Mouse (Mus musculus) yolk sac, embryonic 10.5 days (tissue): ENCODE measurements around the gene Rubcnl.

Experiments used
- DNase-seq: peaks from one replicate; pipeline ENCODE4 v3.0.0-alpha.2; 2017; ENCODE audit warnings: low spot score

Rubcnl gene

DNA sequence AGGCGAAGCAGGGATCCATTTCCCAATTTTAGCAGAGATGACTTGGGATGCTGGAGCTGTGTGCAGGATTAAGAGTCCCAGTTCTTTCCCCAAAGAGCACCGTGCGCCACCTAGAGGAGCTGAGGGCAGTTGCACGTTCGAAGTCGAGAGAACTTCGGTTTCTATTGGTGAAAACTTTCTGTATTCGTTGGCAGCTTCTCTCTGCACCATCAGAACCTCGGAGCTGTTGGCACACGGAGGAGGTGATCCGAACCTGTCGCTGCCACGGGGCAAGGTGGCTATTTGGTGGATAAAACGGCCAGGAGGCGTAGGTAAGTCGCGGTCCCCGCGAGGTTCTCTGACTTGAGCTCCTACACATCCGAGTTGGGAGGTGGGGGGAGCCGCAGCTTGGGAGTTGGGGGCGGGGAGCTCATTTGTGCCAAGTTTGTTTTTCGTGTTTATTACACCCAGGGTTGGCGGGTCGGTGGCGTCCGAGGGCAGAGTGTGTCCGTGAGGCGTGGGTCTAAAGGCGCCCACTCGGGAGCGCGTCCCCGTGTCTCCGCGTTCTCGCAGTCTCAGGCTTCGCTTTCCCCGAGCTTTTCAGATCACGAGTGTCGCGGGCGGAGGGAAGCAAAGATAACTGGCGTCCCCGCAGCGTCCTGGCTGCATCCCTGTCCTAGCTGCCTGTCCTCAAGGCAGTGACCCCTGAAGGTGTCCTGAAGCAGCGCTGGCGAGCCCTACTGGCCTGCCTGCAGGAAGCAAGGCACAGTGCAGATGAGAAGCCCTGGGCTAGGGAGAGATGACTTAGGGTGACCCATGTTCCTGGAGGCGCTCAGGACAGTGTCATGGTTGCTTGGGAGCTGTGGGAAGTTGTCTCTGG, at the start of gene Rubcnl:
Rubcnl (plus strand) TSS at position 172 of the 859 bp plus-strand sequence.
- peak; percentile 57 for DNase-seq

DNA sequence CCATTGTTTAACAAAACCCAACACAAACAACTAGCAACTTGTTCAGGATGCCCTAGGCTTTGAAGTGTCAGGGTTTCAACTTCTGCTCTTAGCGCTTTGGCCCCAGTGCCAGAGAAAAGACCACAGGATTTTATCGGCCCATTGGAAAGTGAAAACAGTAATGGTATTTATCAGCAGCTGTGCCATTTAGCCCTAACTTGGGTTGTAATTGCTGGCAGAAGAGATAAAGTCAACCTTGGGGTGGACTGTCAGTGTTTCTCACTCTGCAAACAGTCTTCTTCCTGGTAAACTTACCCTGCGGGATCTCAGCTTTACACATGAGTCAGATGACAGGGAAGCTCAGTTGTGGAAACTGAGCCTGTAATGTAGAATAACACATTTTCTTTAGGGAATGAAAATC, 43.6 kb upstream of the Rubcnl start:
- no peak for DNase-seq

DNA sequence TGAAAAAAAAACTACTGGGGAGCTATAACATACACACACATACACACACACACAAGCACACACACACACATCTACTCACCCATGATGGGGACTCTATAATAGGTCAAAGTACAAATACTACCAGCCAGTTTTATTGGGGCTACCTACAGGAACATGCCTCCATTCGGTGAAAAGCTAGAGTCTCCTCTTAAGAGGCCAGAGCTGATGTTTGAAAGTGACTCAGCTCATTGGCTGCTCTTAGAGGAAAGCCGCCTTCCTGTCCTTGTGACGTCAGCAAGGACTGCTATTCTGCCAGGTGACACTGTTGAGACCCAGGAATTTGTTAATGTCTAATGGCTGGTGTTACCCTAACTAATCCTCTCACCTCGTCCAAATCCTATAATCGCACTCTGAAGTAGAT, 43.1 kb upstream of the Rubcnl start:
- no peak for DNase-seq

DNA sequence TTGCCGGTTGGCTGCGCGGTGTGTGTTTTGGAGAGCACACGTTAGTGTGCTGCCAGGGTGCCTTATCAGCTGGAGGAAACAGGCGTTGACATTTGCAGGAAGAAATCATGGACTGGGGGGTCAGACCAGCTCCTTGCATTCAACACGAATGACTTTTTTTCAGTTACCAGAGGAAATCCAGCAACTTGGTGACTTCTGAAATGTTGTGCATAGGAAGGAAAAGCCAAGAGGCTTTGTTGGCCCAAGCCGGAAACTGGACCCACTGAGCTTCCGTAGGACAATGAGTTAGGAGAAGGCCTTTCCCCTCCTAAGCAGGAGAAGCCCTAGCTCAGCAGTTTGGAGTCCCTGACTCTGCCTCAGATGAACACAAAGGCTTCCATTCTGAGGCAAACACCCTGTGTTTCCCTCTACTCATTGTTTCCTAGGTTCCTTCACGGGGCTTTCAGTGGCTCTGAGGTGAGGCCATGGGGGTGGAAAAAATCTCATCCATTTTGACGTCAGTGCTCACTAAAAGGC, 41.6 kb upstream of the Rubcnl start:
- peak; percentile 10 for DNase-seq

DNA sequence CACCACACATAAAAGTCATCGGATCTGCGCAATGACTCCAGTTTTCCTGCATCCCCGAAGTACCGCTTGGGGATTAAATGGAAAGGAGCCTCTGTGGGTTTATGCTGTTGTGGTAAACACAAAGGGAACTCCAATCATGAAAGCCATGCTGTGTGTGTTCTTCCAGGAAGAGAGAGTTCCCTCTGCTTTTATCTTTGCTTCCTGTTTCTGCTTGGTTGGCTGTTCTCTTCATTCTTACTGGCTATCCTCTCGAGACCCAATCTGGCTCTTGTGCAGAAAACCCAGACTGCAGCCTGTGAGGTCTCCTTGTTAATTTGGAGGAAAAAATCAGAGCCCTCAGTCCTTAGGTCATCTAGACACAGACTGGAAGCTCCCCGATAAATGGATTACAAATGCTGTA, 38.9 kb upstream of the Rubcnl start:
- no peak for DNase-seq

DNA sequence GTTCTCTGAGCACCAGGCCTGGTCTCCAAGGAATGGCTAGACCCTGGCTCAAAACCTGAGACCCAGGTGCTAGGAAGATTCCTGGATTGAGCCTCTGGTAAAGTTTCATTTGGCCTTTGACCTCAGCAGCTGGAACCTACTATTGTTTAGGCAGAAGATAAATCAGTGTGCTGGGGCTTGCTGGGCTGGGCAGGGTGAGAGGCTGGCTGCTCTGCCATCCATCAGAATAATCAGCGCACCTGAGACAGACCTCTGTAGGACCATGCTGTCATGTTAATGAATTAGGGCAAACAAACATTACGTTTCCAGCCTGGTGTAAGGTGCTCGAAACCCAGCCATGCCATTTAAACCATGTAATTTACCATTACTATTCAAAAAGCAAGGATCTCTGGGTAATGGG, 34.8 kb upstream of the Rubcnl start:
- no peak for DNase-seq

DNA sequence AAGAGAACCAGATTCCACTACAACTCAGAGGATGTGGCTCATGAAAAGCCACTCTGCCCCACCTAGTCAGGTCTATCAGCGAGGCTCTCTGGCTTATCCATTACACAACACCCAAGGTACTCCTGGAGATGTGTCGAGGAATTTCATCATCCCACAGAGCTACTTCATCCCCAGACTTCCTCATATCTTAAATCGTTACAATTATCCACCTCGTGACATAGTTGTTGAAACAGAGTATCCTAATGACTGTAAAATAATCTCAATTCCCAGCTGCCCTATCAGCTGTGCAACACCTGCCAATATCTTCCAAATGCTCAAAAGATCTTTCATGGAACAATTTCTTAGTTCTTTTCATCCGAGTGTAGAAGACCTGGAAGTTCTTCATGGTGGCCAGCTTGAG, 32.7 kb upstream of the Rubcnl start:
- no peak for DNase-seq

DNA sequence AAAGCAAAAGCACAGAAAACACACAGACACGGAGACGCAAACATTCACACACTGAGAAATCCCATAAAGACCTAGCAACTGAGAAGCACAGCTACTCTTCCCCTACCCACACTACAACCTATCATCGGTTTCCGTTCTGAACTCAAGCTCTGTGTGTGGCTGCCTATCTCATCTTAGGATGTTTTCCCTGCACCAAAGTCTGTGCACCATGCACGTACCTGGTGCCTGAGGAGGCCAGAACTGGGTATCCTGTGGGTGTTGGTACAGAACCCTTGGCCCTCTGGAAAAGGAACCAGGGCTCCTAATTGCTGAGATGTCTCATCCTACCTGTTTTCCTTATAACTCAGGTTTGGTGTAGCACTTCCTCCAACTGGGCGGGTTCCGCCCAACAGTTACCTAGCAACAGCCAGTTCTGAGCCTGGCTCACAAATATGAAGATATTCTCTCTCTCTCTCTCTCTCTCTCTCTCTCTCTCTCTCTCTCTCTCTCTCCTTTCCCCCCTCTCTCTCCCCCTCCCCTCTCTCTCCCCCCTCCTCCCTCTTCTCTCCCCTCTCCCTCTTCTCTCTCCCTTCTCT, 30.9 kb upstream of the Rubcnl start:
- no peak for DNase-seq

DNA sequence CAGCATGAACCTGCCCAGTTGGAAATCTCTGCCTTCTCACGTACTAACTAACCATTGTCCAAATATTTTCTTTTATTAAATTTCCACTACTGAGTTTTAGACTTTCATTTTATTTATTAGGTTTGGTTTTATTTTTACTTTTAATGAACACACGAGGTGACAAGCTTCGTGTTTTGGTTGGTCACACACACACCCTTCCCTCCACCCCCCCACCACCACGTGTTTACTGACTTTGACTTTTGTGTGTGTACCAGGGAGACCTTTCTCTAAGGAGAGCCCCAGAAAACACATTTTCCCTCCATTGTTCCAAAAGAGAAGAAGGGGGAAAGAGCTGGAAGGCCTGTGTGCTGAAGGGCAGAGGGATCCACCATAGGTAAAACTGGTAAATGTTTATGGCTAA, 30.2 kb upstream of the Rubcnl start:
- no peak for DNase-seq

DNA sequence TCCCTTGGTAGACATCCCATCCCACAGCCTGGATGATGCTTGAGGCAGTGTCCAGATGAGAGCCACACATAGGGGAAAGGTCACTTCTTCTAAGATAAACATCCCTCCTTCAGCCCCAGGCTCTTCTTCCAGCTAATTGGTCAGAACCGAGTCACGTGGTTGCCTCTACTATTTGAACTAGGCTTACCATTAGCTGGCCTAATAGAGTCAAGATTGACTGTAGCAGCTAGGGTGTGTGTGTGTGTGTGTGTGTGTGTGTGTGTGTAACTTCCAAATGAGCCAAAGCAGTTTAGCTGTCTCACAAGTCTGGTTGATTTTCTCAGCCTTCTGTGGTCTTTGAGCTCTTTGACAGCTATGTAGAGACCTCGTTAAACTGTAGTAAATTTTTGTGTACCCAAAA, 29.3 kb upstream of the Rubcnl start:
- DNase-seq: peak; percentile 57

DNA sequence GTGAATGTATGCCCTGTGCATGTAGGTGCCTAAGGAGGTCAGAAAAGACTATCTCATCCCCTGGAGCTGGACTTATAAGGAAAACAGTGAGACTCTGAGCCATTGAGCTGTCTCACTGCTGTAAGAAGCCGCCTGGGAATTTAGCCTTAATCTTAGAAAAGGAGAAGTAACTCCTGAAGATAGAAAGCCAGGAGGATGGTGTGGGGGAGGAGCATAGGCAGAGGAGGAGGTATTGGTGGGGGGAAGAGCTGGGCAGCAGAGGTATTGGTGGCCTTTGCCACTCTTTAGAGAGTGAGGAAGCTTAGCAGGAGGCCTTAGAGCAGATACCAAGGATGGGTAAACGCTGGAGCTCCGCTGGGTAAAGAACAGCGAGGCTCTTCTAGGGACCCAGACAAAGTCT, 26.5 kb upstream of the Rubcnl start:
- DNase-seq: no peak

DNA sequence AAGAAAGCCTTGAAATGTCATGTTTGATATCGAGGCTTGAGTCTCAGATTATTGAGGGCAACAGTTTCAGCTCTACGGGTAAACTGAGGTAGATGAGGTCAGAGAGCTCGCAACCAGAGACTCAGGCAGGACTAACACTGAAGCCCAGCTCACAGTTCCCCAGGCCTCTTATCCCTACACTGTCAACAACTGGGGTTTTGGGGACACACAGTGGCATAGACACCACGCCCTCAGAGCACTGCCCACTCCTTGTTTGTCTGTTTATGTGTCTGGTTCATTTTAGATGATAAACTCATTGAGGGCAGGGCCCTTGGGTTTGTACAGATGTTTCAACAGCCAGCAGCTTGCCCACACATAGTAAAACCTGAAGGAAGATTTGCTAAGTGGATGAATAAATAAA, 25.9 kb upstream of the Rubcnl start:
- no peak for DNase-seq

DNA sequence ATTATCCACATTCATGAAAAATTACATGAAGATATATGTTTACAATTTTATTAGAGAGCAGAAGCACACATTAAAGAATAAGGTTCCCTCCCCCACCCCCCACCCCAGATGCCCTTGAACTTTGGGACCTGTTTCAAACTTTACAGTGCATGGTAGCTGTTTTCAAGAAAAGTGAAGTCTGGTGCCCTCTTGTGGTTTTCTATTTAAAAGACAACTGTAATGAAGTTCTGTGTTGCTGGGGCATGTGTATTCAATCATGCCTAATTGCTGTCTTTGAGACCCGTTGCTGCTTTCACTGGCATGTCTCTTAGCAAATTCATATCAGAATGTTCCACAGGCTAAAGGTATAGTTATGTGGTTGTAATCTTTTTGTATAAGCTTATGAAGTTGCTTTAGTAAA, 25.3 kb upstream of the Rubcnl start:
- no peak for DNase-seq

DNA sequence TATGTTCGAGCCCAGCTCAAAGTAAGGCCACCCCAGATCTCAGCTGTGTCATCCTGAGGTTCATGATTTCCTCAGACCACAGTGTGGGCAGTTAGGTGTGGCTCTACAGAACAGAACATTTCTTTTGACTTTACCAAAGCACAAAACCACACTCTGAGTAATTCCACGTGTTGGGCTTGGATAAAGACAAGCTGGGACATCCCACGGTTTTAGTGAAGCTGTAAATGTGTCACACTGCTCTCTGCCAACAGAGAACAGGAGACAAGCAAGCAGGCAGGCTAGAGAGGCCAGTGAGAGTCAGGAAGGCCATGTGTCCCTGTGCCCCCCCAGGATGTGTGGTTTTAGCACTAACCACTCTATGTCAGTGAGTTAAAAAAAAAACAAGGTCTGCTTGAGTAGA, 19.3 kb upstream of the Rubcnl start:
- DNase-seq: no peak

DNA sequence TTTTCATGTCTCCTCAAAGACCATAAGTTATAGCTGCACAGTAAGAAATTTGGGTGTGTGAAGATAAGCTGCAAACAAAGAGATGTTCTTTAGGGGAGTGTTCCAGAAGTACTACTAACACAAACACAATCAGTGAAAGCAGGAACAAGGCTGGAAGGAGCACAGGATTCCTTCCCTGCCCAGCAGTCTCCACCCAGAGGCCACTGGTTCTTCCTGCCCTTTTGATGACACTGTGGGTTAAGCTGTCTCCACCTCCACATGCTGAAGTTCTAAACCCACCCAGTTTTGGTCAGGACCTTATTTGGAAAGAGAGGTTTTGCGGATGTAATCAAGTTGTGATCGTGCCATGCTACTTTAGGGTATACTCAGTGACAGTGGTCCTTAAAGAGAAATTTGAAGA, 18.8 kb upstream of the Rubcnl start:
- no peak for DNase-seq

DNA sequence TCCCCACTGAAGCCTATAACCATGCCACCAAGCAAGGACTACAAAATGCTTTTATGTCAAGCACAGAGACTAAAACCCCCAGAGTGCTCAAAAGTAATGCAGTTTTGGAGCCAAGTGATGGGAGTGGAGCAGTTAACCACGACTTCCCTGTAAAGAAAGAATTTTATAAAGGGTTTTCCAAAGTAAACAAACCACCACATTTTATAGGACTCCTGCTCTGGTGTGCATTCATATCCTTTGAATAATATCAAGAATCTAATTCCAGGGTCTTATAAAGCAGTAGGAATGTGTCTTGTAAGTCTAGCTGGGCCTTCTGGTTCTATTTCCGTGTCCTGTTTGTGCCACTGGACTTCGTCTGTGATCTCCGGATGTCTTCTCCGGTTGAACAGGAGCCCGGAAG, 14.5 kb upstream of the Rubcnl start:
- DNase-seq: no peak

DNA sequence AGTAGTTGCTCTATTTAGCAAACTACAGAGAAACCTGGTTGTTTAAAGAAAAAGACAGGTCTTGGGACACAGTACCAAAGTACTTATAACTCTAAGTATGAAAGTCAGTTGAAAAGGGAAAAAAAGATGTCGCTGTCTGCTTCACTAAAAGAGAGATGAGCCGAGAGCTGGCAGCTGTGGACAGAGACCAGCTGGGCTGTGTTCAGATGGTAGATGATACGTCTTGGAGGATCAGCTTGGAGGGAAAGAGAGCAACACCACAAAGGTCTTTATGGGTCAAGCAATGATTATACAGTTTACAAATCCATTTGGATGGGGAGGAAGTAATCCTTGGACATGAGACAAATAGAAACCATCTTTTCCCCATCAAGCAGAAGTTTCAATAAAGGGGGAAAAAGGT, 12.5 kb upstream of the Rubcnl start:
- DNase-seq: no peak

DNA sequence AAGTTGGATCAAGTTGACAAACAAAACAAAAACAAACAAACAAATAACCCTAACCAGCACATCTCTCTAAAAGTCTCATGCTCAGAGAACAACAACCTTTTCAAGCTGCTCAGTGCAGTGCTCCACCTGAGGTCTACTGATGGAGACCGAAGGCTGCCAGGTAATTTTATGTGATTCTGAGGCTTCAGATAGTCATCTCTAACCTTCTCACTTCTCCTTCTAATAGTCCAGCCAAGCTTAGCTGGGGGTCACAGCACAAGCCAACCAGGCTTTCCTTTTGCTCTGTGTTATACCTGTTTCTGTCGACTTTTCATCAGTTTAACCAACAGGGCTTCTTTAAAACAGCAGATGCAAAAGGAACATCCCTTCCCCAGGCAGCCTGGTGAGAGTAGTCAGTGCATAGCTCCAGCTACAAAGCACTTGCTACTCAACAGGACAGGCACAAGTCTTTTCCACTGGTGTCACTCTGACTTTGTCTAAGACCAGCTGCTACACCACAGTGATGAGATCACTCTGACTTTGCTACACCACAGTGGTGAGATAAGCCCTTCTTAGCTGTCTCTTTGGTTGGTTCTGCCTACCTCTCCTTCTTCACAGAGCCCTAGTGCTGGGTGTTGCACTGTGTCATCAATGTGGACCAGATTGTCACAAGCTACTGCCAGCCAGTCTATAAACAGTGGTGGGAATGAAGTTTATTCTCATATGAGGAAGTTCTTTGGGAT, 10.2 kb upstream of the Rubcnl start:
- no peak for DNase-seq

DNA sequence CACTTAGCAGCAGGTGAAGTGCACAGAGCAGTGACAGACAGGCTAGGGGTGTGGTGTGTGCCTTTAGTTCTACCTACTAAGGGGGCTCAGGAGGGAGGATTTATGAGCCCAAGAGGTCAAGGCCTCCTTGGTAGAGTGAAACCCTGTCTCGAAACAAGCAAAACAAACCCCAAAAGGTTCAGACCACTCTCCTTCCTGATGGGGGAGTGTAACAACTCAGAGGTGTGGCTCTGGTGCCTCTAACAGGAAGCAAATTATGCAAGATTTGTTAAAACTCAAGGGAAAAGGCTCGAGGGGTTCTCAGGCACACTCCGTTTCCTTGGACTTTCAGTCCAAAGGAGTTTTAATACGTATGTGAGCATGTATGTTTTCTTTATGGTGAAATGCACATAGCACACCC, 5.5 kb upstream of the Rubcnl start:
- DNase-seq: no peak

DNA sequence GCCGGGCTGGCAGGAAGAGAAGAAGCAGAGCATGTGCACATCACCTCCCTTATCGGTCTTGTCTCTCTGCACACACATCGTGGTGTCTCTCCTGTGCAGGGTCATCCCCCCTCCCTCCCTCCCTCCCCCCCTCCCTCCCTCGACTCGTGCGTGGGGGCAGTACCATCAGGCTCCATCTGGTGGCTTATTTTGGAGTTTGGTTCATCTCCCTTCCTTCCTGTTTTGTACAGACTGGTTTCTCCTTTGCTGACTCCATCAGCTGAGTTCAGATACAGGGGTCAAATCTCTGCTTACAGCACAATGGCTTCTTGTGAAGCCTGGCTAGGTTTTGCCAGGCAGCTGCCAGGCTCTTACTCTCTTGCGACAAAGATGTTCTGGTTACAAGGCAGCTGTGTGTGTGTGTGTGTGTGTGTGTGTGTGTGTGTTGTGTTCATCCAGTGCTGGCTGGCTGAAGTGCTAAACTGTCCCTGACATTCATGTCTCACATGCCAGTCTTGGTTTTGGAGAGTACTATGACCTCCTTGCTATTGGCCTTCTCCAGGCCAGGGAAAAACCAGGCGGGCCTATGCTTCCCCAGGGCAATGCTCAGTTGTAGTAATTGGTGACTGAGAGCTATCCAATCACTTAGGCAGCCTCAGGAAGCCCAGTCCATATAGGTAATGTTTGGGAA, 4.7 kb upstream of the Rubcnl start:
- no peak for DNase-seq

DNA sequence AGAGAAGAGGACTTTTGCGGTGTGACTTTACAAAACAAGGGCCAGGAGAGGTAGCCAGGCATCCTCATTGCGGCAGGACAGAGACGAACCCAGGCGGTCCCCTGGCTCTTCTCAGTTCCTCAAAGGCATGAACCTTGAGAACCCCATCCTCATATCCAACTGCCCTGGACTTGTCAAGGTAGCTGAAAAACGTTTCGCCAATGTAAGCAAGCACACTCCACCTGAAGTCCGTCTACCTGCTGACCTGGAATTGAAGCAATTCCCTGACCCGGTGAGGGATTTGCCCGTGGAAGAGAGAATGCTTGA, 841 bp downstream of the Rubcnl start:
- DNase-seq: no peak

DNA sequence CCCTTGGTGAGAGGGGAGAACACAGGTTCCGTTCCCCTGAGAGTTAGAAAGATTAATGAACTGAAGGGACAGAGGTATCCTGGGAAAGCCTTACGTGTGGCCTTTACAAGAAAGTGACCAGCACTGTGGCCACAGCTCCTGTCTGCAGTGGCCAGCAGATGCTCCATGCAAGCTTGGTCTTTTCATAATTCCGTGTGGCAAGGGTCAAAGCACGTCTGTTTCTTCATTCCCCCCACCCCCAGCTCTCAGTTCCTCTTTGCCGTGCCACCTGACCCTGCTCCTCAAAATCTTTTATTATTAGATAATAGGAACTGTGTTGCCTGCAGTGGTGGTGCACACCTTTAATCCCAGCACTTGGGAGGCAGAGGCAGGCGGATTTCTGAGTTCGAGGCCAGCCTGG, 1.4 kb downstream of the Rubcnl start:
- no peak for DNase-seq
